Mouse (Mus musculus) forebrain, embryonic 14.5 days (tissue): ENCODE data around the gene Tmcc3. TPM values are rescaled to one million over a fixed set of nuclear protein-coding genes. Genes with fewer than 3 reads are reported as not detected.

ENCODE experiments used
- ATAC-seq: fragments of 200-750 bp; cut with Nextera tagmentation; 2 replicates; pipeline ENCODE4 v1.8.0; 2017; ENCODE audit warnings: mild to moderate bottlenecking, moderate library complexity
- DNase-seq: peaks from one replicate; pipeline ENCODE4 v3.0.0-alpha.2; 2015; ENCODE audit warnings: low spot score
- H3K27ac ChIP-seq: fragments of 300-500 bp; sonication (generic); 2 replicates; pipeline ENCODE4 v1.5.1; 2014; ENCODE audit warnings: low read depth, mild to moderate bottlenecking, control low read depth, low read length, moderate library complexity
- H3K27me3 ChIP-seq: fragments of 300-500 bp; sonication (generic); replicated peaks from 2 replicates; pipeline ENCODE4 v1.6.1; 2014; ENCODE audit warnings: low read length, control low read depth, mixed read lengths; ENCODE audit not compliant: control insufficient read depth, insufficient read depth
- H3K36me3 ChIP-seq: fragments of 300-500 bp; sonication (generic); 2 replicates; pipeline ENCODE4 v1.6.1; 2014; ENCODE audit warnings: low read length, control low read depth; ENCODE audit not compliant: control insufficient read depth, insufficient read depth
- H3K4me1 ChIP-seq: fragments of 300-500 bp; sonication (generic); 2 replicates; pipeline ENCODE4 v1.6.1; 2014; ENCODE audit warnings: antibody characterized with exemption, low read length, control low read depth; ENCODE audit not compliant: control insufficient read depth, insufficient read depth
- H3K4me2 ChIP-seq: fragments of 300-500 bp; sonication (generic); 2 replicates; pipeline ENCODE4 v1.6.1; 2014; ENCODE audit warnings: mild to moderate bottlenecking, control low read depth, low read length
- H3K4me3 ChIP-seq: fragments of 300-500 bp; sonication (generic); 2 replicates; pipeline ENCODE4 v1.5.1; 2014; ENCODE audit warnings: low read depth, low read length, control low read depth
- H3K9ac ChIP-seq: fragments of 300-500 bp; sonication (generic); 2 replicates; pipeline ENCODE4 v1.6.1; 2014; ENCODE audit warnings: mild to moderate bottlenecking, low read length, control low read depth, moderate library complexity
- H3K9me3 ChIP-seq: fragments of 300-500 bp; sonication (generic); replicated peaks from 2 replicates; pipeline ENCODE4 v1.6.1; 2016; ENCODE audit warnings: low read length, control low read depth, mixed read lengths; ENCODE audit not compliant: control insufficient read depth
- WGBS: fragments of 180-500 bp; shearing (Covaris S2); extraction: QIAGEN DNeasy Blood & Tissue Kit; methylation state at CpG from one replicate; pipeline ENCODE4 v1.1.7; 2014; 5-methylcytosine and 5-hydroxymethylcytosine counted together
- polyA plus RNA-seq: library from polyadenylated mRNA; unstranded; fragments of >200 nt; fragmentation: Nextera tagmentation; extraction: Ambion mirVana; gene quantifications from 2 replicates; pipeline ENCODE4 v1.2.1, GENCODE M21; 2014

The Tmcc3 gene
- polyA plus RNA-seq, 1 experiment from 2014 or later: 5.5 TPM

DNA sequence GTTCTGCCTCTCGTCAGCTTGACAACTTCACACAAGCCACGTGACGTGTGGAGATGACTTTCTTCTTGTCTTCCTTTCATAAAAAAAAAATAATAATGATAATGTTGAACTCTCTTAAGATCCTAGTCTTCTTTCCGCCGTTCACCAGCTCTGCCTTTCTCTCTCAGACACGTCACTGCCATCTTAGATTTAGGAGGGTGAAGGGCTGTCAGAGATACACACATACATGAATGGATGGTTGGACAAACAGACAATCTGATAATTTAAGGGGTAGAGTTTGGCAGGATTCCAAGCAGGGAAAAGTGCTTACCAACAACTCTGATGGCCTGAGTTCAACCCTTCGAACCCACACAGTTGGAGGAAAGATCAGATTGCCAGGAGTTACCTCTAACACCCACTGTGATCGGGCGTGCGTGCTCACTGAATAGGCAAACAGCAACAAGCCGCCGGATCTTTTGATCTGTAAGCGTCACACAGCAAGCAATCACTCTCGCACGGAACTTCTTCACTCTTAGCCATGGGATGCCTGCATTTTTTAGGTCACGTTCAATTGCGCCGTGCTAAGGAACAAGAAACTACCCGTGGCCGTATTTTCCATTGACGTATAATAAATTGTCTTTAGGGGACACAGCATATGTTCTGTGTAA, 254.6 kb downstream of the Tmcc3 start:
- no peak overlapping the region for H3K4me2 ChIP-seq
- no peak for ATAC-seq
- H3K9me3 ChIP-seq: no peaks in the 10 kb centered on the region
- H3K27me3 ChIP-seq: no peaks in the 10 kb centered on the region
- no peak overlapping the region for H3K4me3 ChIP-seq
- H3K36me3 ChIP-seq: no peaks in the 10 kb centered on the region
- DNase-seq: no peak
- WGBS: 58% methylated on average over 21 of the region's 21 CpGs
- no peak overlapping the region for H3K9ac ChIP-seq
- no peaks in the 10 kb centered on the region for H3K4me1 ChIP-seq
- H3K27ac ChIP-seq: no peak overlapping the region

DNA sequence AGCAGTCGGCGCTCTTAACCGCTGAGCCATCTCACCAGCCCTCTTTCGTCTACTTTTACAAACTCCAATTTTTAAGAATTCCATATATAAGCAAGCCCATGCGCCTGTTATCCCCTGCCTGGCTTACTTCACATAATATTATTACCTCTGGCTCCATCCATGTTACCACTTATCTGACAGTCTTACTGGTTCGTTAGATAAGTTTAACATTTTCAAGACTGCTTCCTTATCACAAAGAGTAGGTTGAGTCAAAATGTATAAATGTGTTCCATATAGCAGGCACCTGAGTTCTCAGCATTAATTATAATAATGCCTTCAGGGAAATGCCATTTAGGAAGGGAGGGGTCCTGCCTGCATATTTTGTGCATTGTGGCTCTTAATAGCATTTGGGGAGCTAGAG, 255.5 kb downstream of the Tmcc3 start:
- Histone ChIP-seq H3K4me3 (no peak overlapping the region), H3K4me2 (no peak overlapping the region), H3K27ac (no peak overlapping the region), H3K4me1 (no peaks in the 10 kb centered on the region), H3K9me3 (no peaks in the 10 kb centered on the region), H3K27me3 (no peaks in the 10 kb centered on the region), H3K9ac (no peak overlapping the region), H3K36me3 (no peaks in the 10 kb centered on the region)
- ATAC-seq: no peak
- no peak for DNase-seq
- 97% methylated on average over 6 of the region's 6 CpGs for WGBS

DNA sequence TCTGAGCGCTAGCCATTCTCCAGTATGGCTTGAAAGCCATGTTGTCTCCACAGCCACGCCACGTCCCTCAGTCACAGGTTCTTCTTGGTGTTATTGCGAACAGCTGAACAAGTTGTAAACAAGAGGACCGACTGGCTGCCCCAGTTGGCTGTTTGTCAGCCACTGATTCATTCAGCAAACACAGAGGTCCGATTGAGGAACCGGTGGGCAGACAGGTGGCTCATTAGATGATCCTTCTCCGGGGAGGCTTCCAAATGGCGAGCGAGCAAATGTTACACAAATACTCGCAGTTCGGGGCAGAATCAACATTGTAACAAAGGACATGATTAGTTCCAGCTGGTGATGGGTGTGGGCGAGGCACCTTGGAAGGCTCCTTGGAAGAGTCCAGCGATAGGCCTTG, 256.2 kb downstream of the Tmcc3 start:
- DNase-seq (no peak), ATAC-seq (no peak)
- no peak overlapping the region for H3K4me2 ChIP-seq
- no peaks in the 10 kb centered on the region for H3K27me3 ChIP-seq
- H3K9ac ChIP-seq: no peak overlapping the region
- H3K9me3 ChIP-seq: no peaks in the 10 kb centered on the region
- no peaks in the 10 kb centered on the region for H3K4me1 ChIP-seq
- WGBS: 78% methylated on average over 14 of the region's 14 CpGs
- no peaks in the 10 kb centered on the region for H3K36me3 ChIP-seq
- H3K27ac ChIP-seq: no peak overlapping the region
- no peak overlapping the region for H3K4me3 ChIP-seq

DNA sequence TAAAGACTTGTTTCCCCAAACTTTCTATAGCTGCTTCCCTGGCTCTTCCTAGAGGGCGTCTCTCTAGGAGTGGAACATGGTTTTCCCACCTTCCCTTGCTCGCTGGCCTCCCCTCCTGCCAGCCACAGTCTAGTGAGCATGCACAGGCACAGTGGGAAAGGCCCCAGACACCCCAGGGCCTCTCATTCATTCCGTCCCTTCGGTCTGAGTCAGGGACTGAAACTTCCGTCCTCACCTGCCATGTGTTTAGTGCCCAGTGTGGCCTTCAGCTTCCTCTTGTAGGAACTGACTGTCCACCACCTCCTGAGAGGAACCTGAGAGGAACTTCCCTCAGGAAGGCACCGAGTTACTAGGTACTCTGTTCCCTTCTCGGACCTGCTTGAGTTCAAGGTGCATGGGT, 257.1 kb downstream of the Tmcc3 start:
- H3K27me3 ChIP-seq: no peaks in the 10 kb centered on the region
- no peaks in the 10 kb centered on the region for H3K4me1 ChIP-seq
- H3K36me3 ChIP-seq: no peaks in the 10 kb centered on the region
- no peak for ATAC-seq
- 81% methylated on average over 7 of the region's 7 CpGs for WGBS
- H3K4me3 ChIP-seq: no peak overlapping the region
- no peaks in the 10 kb centered on the region for H3K9me3 ChIP-seq
- no peak for DNase-seq
- H3K27ac ChIP-seq: no peak overlapping the region
- no peak overlapping the region for H3K4me2 ChIP-seq
- no peak overlapping the region for H3K9ac ChIP-seq

GRCm38 (mm10) chr10:94569731-94570130, 258.0 kb downstream of the Tmcc3 start:
- no peaks in the 10 kb centered on the region for H3K4me1 ChIP-seq
- no peak overlapping the region for H3K4me3 ChIP-seq
- no peaks in the 10 kb centered on the region for H3K27me3 ChIP-seq
- DNase-seq: no peak
- no peak overlapping the region for H3K4me2 ChIP-seq
- 83% methylated on average over 7 of the region's 7 CpGs for WGBS
- H3K27ac ChIP-seq: no peak overlapping the region
- no peaks in the 10 kb centered on the region for H3K9me3 ChIP-seq
- H3K36me3 ChIP-seq: no peaks in the 10 kb centered on the region
- H3K9ac ChIP-seq: no peak overlapping the region
- no peak for ATAC-seq

DNA sequence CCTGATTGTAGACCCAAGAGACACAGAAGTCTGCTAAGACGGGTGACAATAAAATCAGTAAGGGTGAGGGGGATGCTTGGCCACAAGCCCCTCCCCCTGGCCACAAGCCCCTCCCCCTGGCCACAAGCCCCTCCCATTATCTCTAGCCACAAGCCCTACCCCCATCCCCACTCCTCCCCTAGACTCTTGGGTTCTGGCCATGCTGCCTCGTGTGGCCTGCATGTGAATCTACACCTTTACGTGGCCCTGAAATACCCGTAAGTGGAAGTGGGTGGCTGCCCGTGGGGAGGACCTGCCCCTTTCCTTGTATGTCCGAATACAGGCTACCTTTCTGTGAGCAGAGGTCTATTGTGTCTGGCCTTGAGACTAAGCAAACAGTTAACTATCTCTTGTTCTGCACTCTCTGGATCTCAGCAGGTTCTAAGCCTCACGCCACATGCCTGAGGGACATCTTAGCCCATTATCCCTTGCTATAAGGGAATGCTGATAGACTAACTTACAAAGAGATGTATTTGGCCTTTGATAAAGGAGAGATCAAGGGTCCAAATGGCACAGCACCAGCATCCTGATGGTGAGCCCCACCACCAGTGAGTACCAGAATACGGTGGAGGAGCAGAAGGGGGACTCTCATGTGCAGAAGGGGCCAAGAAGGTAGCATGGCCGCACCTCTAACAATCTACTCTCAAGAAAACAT, 260.3 kb downstream of the Tmcc3 start:
- no peaks in the 10 kb centered on the region for H3K4me1 ChIP-seq
- no peaks in the 10 kb centered on the region for H3K27me3 ChIP-seq
- H3K4me2 ChIP-seq: no peak overlapping the region
- no peak overlapping the region for H3K4me3 ChIP-seq
- H3K36me3 ChIP-seq: no peaks in the 10 kb centered on the region
- no peaks in the 10 kb centered on the region for H3K9me3 ChIP-seq
- H3K9ac ChIP-seq: no peak overlapping the region
- H3K27ac ChIP-seq: no peak overlapping the region
- no peak for DNase-seq
- WGBS: 82% methylated on average over 9 of the region's 9 CpGs
- no peak for ATAC-seq

GRCm38 (mm10) chr10:94572772-94573171, 261.0 kb downstream of the Tmcc3 start:
- 68% methylated on average over 12 of the region's 12 CpGs for WGBS
- Histone ChIP-seq H3K9me3 (no peaks in the 10 kb centered on the region), H3K27ac (no peak overlapping the region), H3K4me1 (no peaks in the 10 kb centered on the region), H3K36me3 (no peaks in the 10 kb centered on the region), H3K4me2 (no peak overlapping the region), H3K4me3 (no peak overlapping the region), H3K27me3 (no peaks in the 10 kb centered on the region), H3K9ac (no peak overlapping the region)
- ATAC-seq (no peak), DNase-seq (no peak)

DNA sequence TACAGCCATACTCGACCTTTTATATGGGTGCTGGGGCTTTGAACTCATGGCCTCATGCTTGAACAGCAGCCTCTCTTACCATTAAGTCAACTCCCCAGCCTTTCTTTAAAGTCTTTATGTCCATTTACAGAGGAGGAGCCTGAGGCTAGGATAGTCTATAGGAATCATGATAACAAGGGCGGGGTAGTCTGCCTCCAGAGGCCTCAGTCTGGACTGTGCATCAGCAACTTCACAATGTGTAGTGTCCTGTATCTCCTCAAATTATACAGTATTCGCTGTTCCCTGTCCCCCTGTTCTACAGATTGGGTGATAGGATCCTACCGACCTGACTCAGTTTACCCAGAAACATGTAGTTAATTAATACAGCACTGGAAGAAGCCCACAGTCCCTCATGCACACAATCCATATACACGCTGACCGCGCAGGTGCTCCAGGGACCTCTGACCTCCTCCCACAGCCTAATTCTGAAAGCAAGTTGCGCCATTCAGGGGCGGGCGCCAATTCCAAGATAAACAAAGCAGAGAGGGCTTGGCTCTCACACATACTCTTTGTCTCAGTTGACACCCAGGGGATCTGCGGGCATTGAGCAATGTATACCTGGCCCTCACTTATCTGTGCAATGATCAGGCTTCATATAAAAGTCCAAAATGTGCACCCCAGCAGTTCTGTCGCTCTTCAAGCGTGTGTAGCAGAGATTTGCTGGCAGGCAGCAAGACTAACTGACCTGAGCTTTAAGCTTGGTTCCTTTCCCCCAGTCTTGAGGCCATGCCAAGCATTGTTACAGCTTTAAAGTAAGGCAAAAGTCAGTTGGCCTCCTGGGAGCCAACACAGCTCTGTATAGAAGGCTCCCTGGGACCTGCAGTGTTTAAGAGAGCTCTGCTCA, 262.9 kb downstream of the Tmcc3 start:
- H3K36me3 ChIP-seq: no peaks in the 10 kb centered on the region
- 83% methylated on average over 13 of the region's 13 CpGs for whole genome bisulfite sequencing
- ATAC-seq: no peak
- no peak overlapping the region for H3K9ac ChIP-seq
- no peaks in the 10 kb centered on the region for H3K4me1 ChIP-seq
- no peak overlapping the region for H3K4me3 ChIP-seq
- no peaks in the 10 kb centered on the region for H3K9me3 ChIP-seq
- H3K27me3 ChIP-seq: no peaks in the 10 kb centered on the region
- H3K4me2 ChIP-seq: no peak overlapping the region
- H3K27ac ChIP-seq: no peak overlapping the region
- no peak for DNase-seq

DNA sequence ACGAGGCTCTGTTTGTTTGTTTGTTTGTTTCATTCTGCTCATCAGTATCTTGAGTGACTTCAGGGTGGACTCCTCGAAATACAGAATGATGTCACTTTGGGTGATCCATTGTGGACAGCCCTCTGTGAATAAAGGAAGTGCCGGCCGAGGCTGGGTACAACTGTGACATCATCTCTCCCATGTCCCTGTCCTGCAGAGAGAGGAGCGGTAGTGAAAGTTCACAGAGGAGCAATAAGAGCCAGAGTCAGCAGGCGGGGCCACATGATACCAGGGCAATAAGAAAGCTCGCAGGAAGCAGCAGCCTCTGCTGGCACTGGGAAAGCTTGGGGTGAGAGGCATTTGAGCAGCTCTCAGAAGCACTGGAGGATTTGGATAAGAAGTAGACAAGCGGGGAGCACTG, 264.2 kb downstream of the Tmcc3 start:
- no peaks in the 10 kb centered on the region for H3K27me3 ChIP-seq
- no peaks in the 10 kb centered on the region for H3K9me3 ChIP-seq
- no peak overlapping the region for H3K9ac ChIP-seq
- H3K4me3 ChIP-seq: no peak overlapping the region
- ATAC-seq (no peak), DNase-seq (no peak)
- WGBS: 67% methylated on average over 8 of the region's 8 CpGs
- no peaks in the 10 kb centered on the region for H3K36me3 ChIP-seq
- H3K4me2 ChIP-seq: no peak overlapping the region
- no peak overlapping the region for H3K27ac ChIP-seq
- no peaks in the 10 kb centered on the region for H3K4me1 ChIP-seq
